ENCODE assay signal across 19 mouse cellular contexts in genomic region chr5:106831401-106831800, GRCm38 (mm10).
DNase-seq lines count a peak whose midpoint lies in the region; ATAC-seq lines count a peak whose summit lies in the region.
"Had no signal": no experiment of that assay in that cellular context is flagged by ENCODE, and none has a peak within 500 bp of the region (broad histone marks: within the 10 kb centered on the region; RNA-seq: fewer than 3 reads in every experiment).

No protein-coding gene starts in this region.

- DNase-seq in 3T3-L1 (ENCODE audit: low read depth, low spot score) (peak; percentile 3), NIH3T3 (ENCODE audit: low read depth) (peak; percentile 7)
- peak; percentile 8 for DNase-seq in embryo, embryonic 9.5 days (ENCODE audit: extremely low spot score)
- DNase-seq: adrenal gland, postnatal 14 days; B cell, adult 2 months; cerebellum, adult 11-12 months; cerebellum, adult 9-10 months; cerebellum, postnatal 25 days; gastrocnemius, postnatal 10 days had no signal

- no peak overlapping the region for H3K9ac ChIP-seq in embryonic facial prominence, embryonic 15.5 days
- H3K9ac ChIP-seq: heart, embryonic 12.5 days had no signal

- no peak overlapping the region for H3K27ac ChIP-seq in embryonic facial prominence, embryonic 15.5 days (replicated peaks)

- H3K36me3 ChIP-seq in embryonic facial prominence, embryonic 15.5 days = no peaks in the 10 kb centered on the region
- H3K36me3 ChIP-seq: G1E; heart, embryonic 12.5 days had no signal

- H3K27me3 ChIP-seq in embryonic facial prominence, embryonic 15.5 days = no peaks in the 10 kb centered on the region
- H3K27me3 ChIP-seq: heart, embryonic 12.5 days had no signal

- WGBS in embryonic facial prominence, embryonic 15.5 days = 43% methylated on average over 6 of the region's 6 CpGs

- no peak overlapping the region for H3K4me3 ChIP-seq in embryonic facial prominence, embryonic 15.5 days (replicated peaks)
- H3K4me3 ChIP-seq: heart, embryonic 12.5 days had no signal

- no peaks in the 10 kb centered on the region for H3K9me3 ChIP-seq in embryonic facial prominence, embryonic 15.5 days (replicated peaks)
- H3K9me3 ChIP-seq: G1E had no signal

- H3K4me1 ChIP-seq in embryonic facial prominence, embryonic 15.5 days = no peaks in the 10 kb centered on the region

- ATAC-seq in embryonic facial prominence, embryonic 15.5 days (ENCODE audit: insufficient number of reproducible peaks, low FRiP score, low TSS enrichment, low read depth) = peak; percentile 43; the same call in 1 of the 2 replicates
- no peak for ATAC-seq in activated CD4-positive, CD25-positive, alpha-beta regulatory T cell, adult 4 months
- no peak for ATAC-seq in granulocyte monocyte progenitor cell, adult 5-6 weeks (replicated peaks; ENCODE audit: poor library complexity, severe bottlenecking)
- ATAC-seq: CD4-positive, CD25-positive, alpha-beta regulatory T cell, adult 4 months; forebrain, embryonic 16.5 days; hindbrain, embryonic 16.5 days; inflammation-experienced regulatory T-cells, adult 6 months; intestine, postnatal 0 days had no signal

- no peak overlapping the region for H3K4me2 ChIP-seq in embryonic facial prominence, embryonic 15.5 days (replicated peaks)
- H3K4me2 ChIP-seq: heart, embryonic 12.5 days had no signal
